Mouse (Mus musculus) limb, embryonic 14.5 days (tissue): ENCODE results near the gene Gm2004. TPM values are rescaled to one million over a fixed set of nuclear protein-coding genes. Genes with fewer than 3 reads are reported as not detected.
"Not testable (repeated sequence)": the region's sequence is repeated elsewhere in the genome, so short reads cannot be mapped to it uniquely, and the experiment has no call there.

Experiments used
- ATAC-seq: fragments of 200-750 bp; cut with Nextera tagmentation; 2 replicates; pipeline ENCODE4 v1.8.0; 2017; ENCODE audit warnings: low read depth, moderate number of reproducible peaks, moderate TSS enrichment; ENCODE audit not compliant: low FRiP score
- DNase-seq: peaks from one replicate; pipeline ENCODE4 v3.0.0-alpha.2; 2015; ENCODE audit warnings: low spot score
- H3K27ac ChIP-seq: fragments of 300-500 bp; sonication (generic); replicated peaks from 2 replicates; pipeline ENCODE4 v1.5.1; 2014; ENCODE audit warnings: low read depth, mild to moderate bottlenecking, low read length, moderate library complexity, mixed read lengths
- H3K27me3 ChIP-seq: fragments of 300-500 bp; sonication (generic); 2 replicates; pipeline ENCODE4 v1.6.1; 2014; ENCODE audit warnings: low read length, mixed read lengths; ENCODE audit not compliant: control insufficient read depth, insufficient read depth
- H3K36me3 ChIP-seq: fragments of 300-500 bp; sonication (generic); 2 replicates; pipeline ENCODE4 v1.6.1; 2014; ENCODE audit warnings: mild to moderate bottlenecking, low read length, moderate library complexity, mixed read lengths; ENCODE audit not compliant: control insufficient read depth, insufficient read depth
- H3K4me1 ChIP-seq: fragments of 300-500 bp; sonication (generic); 2 replicates; pipeline ENCODE4 v1.6.1; 2014; ENCODE audit warnings: antibody characterized with exemption, low read length, mixed read lengths; ENCODE audit not compliant: control insufficient read depth, insufficient read depth
- H3K4me2 ChIP-seq: fragments of 300-500 bp; sonication (generic); replicated peaks from 2 replicates; pipeline ENCODE4 v1.6.1; 2014; ENCODE audit warnings: low read depth, mild to moderate bottlenecking, low read length, moderate library complexity; ENCODE audit not compliant: severe bottlenecking
- H3K4me3 ChIP-seq: fragments of 300-500 bp; sonication (generic); replicated peaks from 2 replicates; pipeline ENCODE4 v1.5.1; 2014; ENCODE audit warnings: low read length
- H3K9ac ChIP-seq: fragments of 300-500 bp; sonication (generic); 2 replicates; pipeline ENCODE4 v1.6.1; 2014; ENCODE audit warnings: mild to moderate bottlenecking, low read depth, low read length, moderate library complexity; ENCODE audit not compliant: severe bottlenecking
- H3K9me3 ChIP-seq: fragments of 300-500 bp; sonication (generic); 2 replicates; pipeline ENCODE4 v1.6.1; 2016; ENCODE audit warnings: low read length; ENCODE audit not compliant: control insufficient read depth
- WGBS: fragments of 180-500 bp; shearing (Covaris S2); extraction: QIAGEN DNeasy Blood & Tissue Kit; methylation state at CpG from one replicate; pipeline ENCODE4 v1.1.7; 2014; 5-methylcytosine and 5-hydroxymethylcytosine counted together
- polyA plus RNA-seq, 2 experiments: library from polyadenylated mRNA; depleted of rRNA in 1 of 2; stranded (reverse) in 1 of 2; unstranded in 1 of 2; fragments of >200 nt; fragmentation: Nextera tagmentation in 1 of 2; extraction: Ambion mirVana in 1 of 2; gene quantifications; 2 replicates each; pipeline versions ENCODE4 v1.2.1 to v1.2.3; 2012 to 2014

Gene Gm2004
- polyA plus RNA-seq (2012; rRNA removed) (2.5 and 3.2 TPM in 2 replicates), polyA plus RNA-seq (2014; fragmentation: Nextera tagmentation; extraction: Ambion mirVana) (1.9 and 3.2 TPM in 2 replicates)

GRCm38 (mm10) chr2:176149725-176150124, at the start of gene Gm2004:
Gene Gm2004 (minus strand): TSS chr2:176149825.
- not testable (repeated sequence) for H3K9me3 ChIP-seq, H3K9ac ChIP-seq, H3K27ac ChIP-seq, DNase-seq, ATAC-seq, H3K4me1 ChIP-seq, H3K36me3 ChIP-seq, H3K27me3 ChIP-seq, H3K4me2 ChIP-seq, H3K4me3 ChIP-seq
- no CpG with 5 or more reads among the region's 2 CpGs for WGBS

Other genes with a start within 250 kb of the Gm2004 start
- gene Zfp966, start 218.7 kb downstream of the Gm2004 start, polyA plus RNA-seq (2012; rRNA removed) = 3.3 and 7.0 TPM in 2 replicates
- gene Zfp966, start 218.7 kb downstream of the Gm2004 start, polyA plus RNA-seq (2014; fragmentation: Nextera tagmentation; extraction: Ambion mirVana) = 2.6 and 3.9 TPM in 2 replicates
- 6.0 and 7.3 TPM in 2 replicates for gene Gm2026, start 184.5 kb downstream of the Gm2004 start, polyA plus RNA-seq (2012; rRNA removed)
- gene Gm2026, start 184.5 kb downstream of the Gm2004 start, polyA plus RNA-seq (2014; fragmentation: Nextera tagmentation; extraction: Ambion mirVana) = 20.1 and 25.4 TPM in 2 replicates
- gene 2210418O10Rik, start 76.7 kb upstream of the Gm2004 start, polyA plus RNA-seq (2012; rRNA removed) = 2.3 and 3.5 TPM in 2 replicates
- gene 2210418O10Rik, start 76.7 kb upstream of the Gm2004 start, polyA plus RNA-seq (2014; fragmentation: Nextera tagmentation; extraction: Ambion mirVana) = 8.7 and 9.5 TPM in 2 replicates
- gene Gm11009, start 169.7 kb upstream of the Gm2004 start, polyA plus RNA-seq (2012; rRNA removed) = not detected in 2 replicates
- not detected in 2 replicates for gene Gm11009, start 169.7 kb upstream of the Gm2004 start, polyA plus RNA-seq (2014; fragmentation: Nextera tagmentation; extraction: Ambion mirVana)